Mouse (Mus musculus) C2C12 (cell line): ENCODE results near the gene Trak1.

ENCODE experiments used
- CTCF ChIP-seq: IDR thresholded peaks from one replicate; pipeline ENCODE4 v1.5.1; 2011; ENCODE audit not compliant: control insufficient read depth, insufficient read depth, insufficient read length
- MAX ChIP-seq: IDR thresholded peaks from one replicate; pipeline ENCODE4 v1.6.1; 2011; ENCODE audit warnings: mild to moderate bottlenecking, control low read depth
- USF1 ChIP-seq: IDR thresholded peaks from one replicate; pipeline ENCODE4 v1.6.1; 2011; ENCODE audit warnings: low read depth, mild to moderate bottlenecking, control low read depth, moderate library complexity

DNA sequence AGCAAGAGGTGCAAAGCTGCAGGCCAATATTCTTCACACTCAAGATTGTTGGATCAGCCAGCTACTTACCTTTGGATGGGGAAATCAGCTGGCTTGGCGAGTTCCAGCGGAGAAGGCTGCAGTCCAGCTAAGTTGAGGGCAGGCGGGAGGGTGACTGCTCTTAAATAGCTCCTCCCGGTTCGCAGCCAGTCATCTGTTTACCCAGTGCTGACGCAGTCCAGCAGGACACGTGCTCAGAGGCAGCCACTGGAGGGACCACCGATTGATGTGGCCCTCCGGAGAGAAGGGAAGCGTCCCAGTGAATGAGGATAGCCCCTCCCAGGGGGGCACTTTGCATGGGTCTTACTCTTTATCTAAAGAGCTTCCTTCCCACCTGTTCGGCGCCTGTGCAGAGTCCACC lies 198.2 kb downstream of the Trak1 start, which contains the start of gene Cck:
- TF ChIP-seq MAX (no peak), CTCF (no peak), USF1 (no peak)
